In the genomic region with DNA sequence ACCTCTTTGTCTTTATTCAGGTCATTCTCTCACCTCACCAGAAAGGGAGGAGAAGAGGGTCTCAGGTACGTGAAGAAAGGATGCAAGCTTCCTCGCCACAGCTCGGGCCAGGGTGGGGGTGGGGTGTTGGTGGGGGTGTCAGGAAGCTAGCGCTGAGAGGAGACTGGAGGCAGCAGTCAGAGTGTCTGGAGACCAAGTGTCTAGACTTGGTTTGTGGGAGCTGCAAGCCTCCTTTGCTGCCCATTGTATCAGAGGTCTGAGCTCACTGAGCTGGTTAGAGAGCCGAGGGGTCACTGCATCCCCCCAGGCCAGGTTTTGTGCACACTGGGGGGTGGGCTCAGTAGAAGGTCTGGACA, we compare ENCODE assay signal across 10 mouse cellular contexts.
DNase-seq lines count a peak whose midpoint lies in the region; ATAC-seq lines count a peak whose summit lies in the region.
"Had no signal": no experiment of that assay in that cellular context is flagged by ENCODE, and none has a peak within 500 bp of the region (broad histone marks: within the 10 kb centered on the region; RNA-seq: fewer than 3 reads in every experiment).

No protein-coding gene starts in this region.

- peak overlapping the region; percentile 56 for H3K4me2 ChIP-seq in heart, embryonic 13.5 days
- H3K4me2 ChIP-seq in forebrain, embryonic 15.5 days (replicated peaks), result peak overlapping the region; percentile 47

- WGBS in heart, embryonic 13.5 days, result 27% methylated on average over 5 of the region's 5 CpGs
- WGBS in embryonic facial prominence, embryonic 10.5 days, result 32% methylated on average over 5 of the region's 5 CpGs
- WGBS in forebrain, embryonic 15.5 days, result 15% methylated on average over 5 of the region's 5 CpGs
- 28% methylated on average over 5 of the region's 5 CpGs for WGBS in midbrain, embryonic 10.5 days

- H3K9me3 ChIP-seq in heart, embryonic 13.5 days, result no peaks in the 10 kb centered on the region
- H3K9me3 ChIP-seq in embryonic facial prominence, embryonic 10.5 days, result no peaks in the 10 kb centered on the region
- no peaks in the 10 kb centered on the region for H3K9me3 ChIP-seq in forebrain, embryonic 15.5 days
- H3K9me3 ChIP-seq in midbrain, embryonic 10.5 days (replicated peaks), result no peaks in the 10 kb centered on the region

- 0 out of 2 replicates have a peak, but pooled peaks cover 4% of the 10 kb centered on the region for H3K27me3 ChIP-seq in heart, embryonic 13.5 days (replicated peaks)
- no peaks in the 10 kb centered on the region for H3K27me3 ChIP-seq in embryonic facial prominence, embryonic 10.5 days (replicated peaks; ENCODE audit: low read depth, poor library complexity, severe bottlenecking)
- H3K27me3 ChIP-seq in forebrain, embryonic 15.5 days, result no peaks in the 10 kb centered on the region
- H3K27me3 ChIP-seq in midbrain, embryonic 10.5 days (ENCODE audit: low read depth, poor library complexity, severe bottlenecking), result peaks cover 17% of the 10 kb centered on the region

- H3K9ac ChIP-seq in heart, embryonic 13.5 days, result no peak overlapping the region
- H3K9ac ChIP-seq in forebrain, embryonic 15.5 days (replicated peaks), result peak overlapping the region; percentile 45

- ATAC-seq in heart, embryonic 13.5 days (ENCODE audit: extremely low read depth, insufficient number of reproducible peaks, low FRiP score, low TSS enrichment), result no peak
- ATAC-seq in forebrain, embryonic 15.5 days (replicated peaks), result peak; percentile 62
- no peak for ATAC-seq in CD4-positive, CD25-positive, alpha-beta regulatory T cell, adult 4 months

- H3K4me3 ChIP-seq in heart, embryonic 13.5 days, result peak overlapping the region; percentile 24; the same call in 1 of the 2 replicates
- peak overlapping the region; percentile 47 for H3K4me3 ChIP-seq in embryonic facial prominence, embryonic 10.5 days
- H3K4me3 ChIP-seq in forebrain, embryonic 15.5 days, result peak overlapping the region; percentile 24
- H3K4me3 ChIP-seq in midbrain, embryonic 10.5 days, result peak overlapping the region; percentile 47

- H3K36me3 ChIP-seq in heart, embryonic 13.5 days, result no peaks in the 10 kb centered on the region
- no peaks in the 10 kb centered on the region for H3K36me3 ChIP-seq in embryonic facial prominence, embryonic 10.5 days (replicated peaks)
- no peaks in the 10 kb centered on the region for H3K36me3 ChIP-seq in forebrain, embryonic 15.5 days
- no peaks in the 10 kb centered on the region for H3K36me3 ChIP-seq in midbrain, embryonic 10.5 days
- H3K36me3 ChIP-seq: G1E had no signal

- H3K27ac ChIP-seq in heart, embryonic 13.5 days (replicated peaks), result no peak overlapping the region
- H3K27ac ChIP-seq in embryonic facial prominence, embryonic 10.5 days (replicated peaks), result peak overlapping the region; percentile 75
- peak overlapping the region; percentile 90 for H3K27ac ChIP-seq in forebrain, embryonic 15.5 days (replicated peaks)
- peak overlapping the region; percentile 85 for H3K27ac ChIP-seq in midbrain, embryonic 10.5 days (replicated peaks)

- no peak for DNase-seq in heart, adult 9 months (ENCODE audit: low spot score in 2 of 2)
- no peak for DNase-seq in embryonic facial prominence, embryonic 10.5 days (ENCODE audit: low spot score)
- DNase-seq in midbrain, embryonic 10.5 days (ENCODE audit: low spot score), result no peak
- DNase-seq in thymus, adult 18-20 months, result no peak
- no peak for DNase-seq in adrenal gland, postnatal 10 days
- DNase-seq: liver had no signal

- H3K4me1 ChIP-seq in heart, embryonic 13.5 days, result peaks cover 22% of the 10 kb centered on the region
- H3K4me1 ChIP-seq in embryonic facial prominence, embryonic 10.5 days, result peaks cover 21% of the 10 kb centered on the region
- peaks cover 23% of the 10 kb centered on the region for H3K4me1 ChIP-seq in forebrain, embryonic 15.5 days
- peaks cover 30% of the 10 kb centered on the region for H3K4me1 ChIP-seq in midbrain, embryonic 10.5 days
